Mouse (Mus musculus) skeletal muscle tissue, adult 2 months (tissue): ENCODE measurements at regions not wholly inside any gene's neighbourhood (a gene's known extent, or its start where the extent isn't known, plus 50 kb on each side); places are given as distances from the start of the nearest gene placed in this dataset.

Experiments used
- DNase-seq: peaks from one replicate; pipeline ENCODE4 v3.0.0-alpha.2; 2012; ENCODE audit warnings: low read depth, low spot score

GRCm38 (mm10) chr10:122515698-122516097 lies 67.4 kb downstream of the Avpr1a start:
- DNase-seq: no peak

GRCm38 (mm10) chr10:122519274-122519790 lies 71.0 kb downstream of the Avpr1a start:
- DNase-seq: no peak

GRCm38 (mm10) chr10:122519981-122520380 lies 71.7 kb downstream of the Avpr1a start:
- no peak for DNase-seq

- no peak for DNase-seq
Measured at GRCm38 (mm10) chr10:122522631-122523030, 74.3 kb downstream of the Avpr1a start.

GRCm38 (mm10) chr10:122525360-122525759 lies 77.1 kb downstream of the Avpr1a start:
- DNase-seq: no peak

- no peak for DNase-seq
Measured at GRCm38 (mm10) chr10:122525807-122526206, 77.5 kb downstream of the Avpr1a start.

- no peak for DNase-seq
Measured at GRCm38 (mm10) chr10:122528222-122528621, 79.9 kb downstream of the Avpr1a start.

- DNase-seq: peak; percentile 30
Measured at GRCm38 (mm10) chr10:122528973-122529703, 80.8 kb downstream of the Avpr1a start.

GRCm38 (mm10) chr10:122534714-122535113 lies 86.4 kb downstream of the Avpr1a start:
- DNase-seq: peak; percentile 36

GRCm38 (mm10) chr10:122535137-122535536 lies 86.8 kb downstream of the Avpr1a start:
- no peak for DNase-seq

- no peak for DNase-seq
Measured at GRCm38 (mm10) chr10:122539655-122540054, 91.4 kb downstream of the Avpr1a start.

GRCm38 (mm10) chr10:122542573-122542972 lies 94.3 kb downstream of the Avpr1a start:
- DNase-seq: no peak

GRCm38 (mm10) chr10:122544096-122544720 lies 95.9 kb downstream of the Avpr1a start:
- no peak for DNase-seq

GRCm38 (mm10) chr10:122545029-122545428 lies 96.7 kb downstream of the Avpr1a start:
- no peak for DNase-seq

- DNase-seq: no peak
Measured at GRCm38 (mm10) chr10:122551586-122551985, 103.3 kb downstream of the Avpr1a start.

GRCm38 (mm10) chr10:122553124-122553822 lies 105.0 kb downstream of the Avpr1a start:
- DNase-seq: no peak

GRCm38 (mm10) chr10:122553851-122554250 lies 105.6 kb downstream of the Avpr1a start:
- DNase-seq: no peak

- no peak for DNase-seq
Measured at GRCm38 (mm10) chr10:122558660-122559059, 110.4 kb downstream of the Avpr1a start.

GRCm38 (mm10) chr10:122560001-122560695 lies 111.8 kb downstream of the Avpr1a start:
- peak; percentile 45 for DNase-seq

- DNase-seq: no peak
Measured at GRCm38 (mm10) chr10:122561924-122562323, 113.6 kb downstream of the Avpr1a start.

GRCm38 (mm10) chr10:122562542-122562941 lies 114.2 kb downstream of the Avpr1a start:
- no peak for DNase-seq

- DNase-seq: no peak
Measured at GRCm38 (mm10) chr10:122563973-122564372, 114.6 kb upstream of the Ppm1h start.
